Mouse (Mus musculus) thymus, adult 18-20 months (tissue): ENCODE data around the gene Lama2.

ENCODE experiments used
- DNase-seq, 2 experiments: peaks; one replicate each; pipeline ENCODE4 v3.0.0; 2022; ENCODE audit warnings: mixed read lengths in 2 of 2

Lama2 gene

DNA sequence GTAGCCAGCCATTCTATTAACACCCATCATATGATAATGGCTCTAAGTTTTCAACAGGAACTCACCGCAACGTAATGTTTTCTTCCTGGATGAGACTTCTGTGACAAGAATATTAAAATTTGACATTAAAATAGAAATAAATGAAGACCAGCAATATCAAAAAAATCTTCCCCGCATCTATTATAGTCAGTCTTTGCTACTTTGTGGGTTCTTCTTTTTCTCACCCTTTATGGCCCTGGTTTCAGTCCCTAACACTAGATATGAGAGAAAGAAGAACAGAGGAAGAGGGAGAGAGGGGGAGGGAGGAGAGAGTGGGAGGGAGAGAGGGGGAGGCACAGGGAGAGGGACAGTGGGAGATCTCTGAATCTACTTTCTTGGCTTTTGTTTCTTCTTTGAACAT is at the start of gene Lama2:
Lama2 (minus strand) TSS at position 101 of the 400 bp plus-strand sequence.
- DNase-seq: no peak

DNA sequence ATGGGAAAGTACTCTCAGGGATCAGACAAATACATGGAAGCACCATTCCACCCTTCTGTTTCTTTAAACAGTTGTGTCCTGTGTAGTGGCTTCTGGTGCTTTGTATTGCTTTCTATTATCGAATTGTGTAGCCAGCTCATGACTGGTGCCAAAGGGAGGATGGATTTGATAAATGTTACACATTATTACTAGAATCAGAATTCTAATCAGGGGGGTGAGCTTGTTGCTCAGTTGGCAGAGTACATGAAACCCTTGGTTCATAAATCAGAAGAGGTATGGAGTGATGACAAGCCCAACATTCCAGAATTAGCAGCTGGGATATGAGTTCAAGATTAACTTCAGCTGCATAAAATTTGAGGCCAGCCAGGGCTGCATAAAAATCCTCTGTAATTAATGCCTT is 44.8 kb upstream of the Lama2 start:
- no peak for DNase-seq

DNA sequence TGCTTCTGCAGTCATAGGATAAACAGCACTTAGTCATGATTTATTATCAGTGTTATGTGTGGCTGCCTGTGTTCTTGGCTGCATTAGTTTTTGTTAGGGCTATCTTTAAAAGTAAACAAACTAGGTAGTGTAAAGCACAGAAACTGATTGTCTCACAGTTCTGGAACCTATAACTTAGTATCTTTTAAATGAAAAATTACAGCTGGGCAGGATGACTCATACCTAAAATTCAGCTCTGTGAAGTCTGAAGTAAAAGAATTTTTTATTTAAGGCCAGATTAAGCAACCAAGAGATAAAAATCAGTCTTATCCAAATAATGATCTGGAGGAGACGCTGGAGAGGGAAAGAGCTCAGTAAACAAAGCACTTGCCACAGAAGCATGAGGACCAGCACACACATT is 43.8 kb upstream of the Lama2 start:
- DNase-seq: no peak

DNA sequence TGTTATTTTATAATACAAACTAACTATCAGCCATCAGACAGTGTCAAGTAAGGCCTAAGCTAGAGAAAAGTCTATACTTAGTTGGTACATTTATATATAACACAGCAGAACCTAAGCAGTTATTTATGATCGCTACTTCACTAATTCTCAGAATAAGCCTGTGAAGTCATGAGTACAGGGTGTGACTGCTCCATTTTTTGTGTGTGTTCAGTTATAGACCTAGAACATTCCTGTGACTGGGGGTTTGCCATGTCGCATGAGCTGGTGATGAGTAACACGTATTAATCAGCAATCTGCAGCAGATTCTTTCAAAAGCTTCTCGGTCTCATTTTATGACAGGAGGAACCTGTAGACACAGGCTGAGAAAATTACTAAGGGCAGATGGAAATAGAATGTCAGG is 34.6 kb upstream of the Lama2 start:
- no peak for DNase-seq

DNA sequence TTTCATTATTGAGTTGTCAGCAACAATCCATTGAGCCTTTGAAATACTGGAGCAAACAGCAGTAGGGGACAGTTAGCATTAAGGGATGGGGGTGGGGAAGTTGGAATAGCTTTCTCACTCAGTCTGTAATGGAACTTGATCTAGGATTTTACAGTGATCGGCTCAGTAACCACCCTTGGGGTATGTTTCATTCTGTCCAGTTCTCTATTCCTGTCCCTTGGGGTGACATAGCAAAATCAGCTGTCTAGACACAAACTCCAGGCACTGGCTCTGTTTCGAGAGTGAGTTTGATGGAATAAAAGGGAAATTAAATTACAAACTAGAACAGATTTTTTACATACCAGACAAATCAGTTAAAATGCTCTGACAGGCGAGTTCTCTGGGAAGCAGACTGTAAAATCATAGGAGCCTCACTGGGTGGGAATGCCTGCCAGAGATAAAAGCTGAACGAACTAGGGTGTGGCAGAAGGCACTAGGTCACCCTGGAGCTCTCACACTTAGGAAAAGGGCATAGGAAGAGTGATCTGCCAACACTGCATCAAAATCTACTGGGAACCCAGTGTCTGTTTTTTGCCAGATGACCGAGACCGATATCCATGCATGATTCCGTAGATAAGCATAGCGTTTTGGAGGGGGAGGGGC is 33.3 kb upstream of the Lama2 start:
- no peak for DNase-seq

DNA sequence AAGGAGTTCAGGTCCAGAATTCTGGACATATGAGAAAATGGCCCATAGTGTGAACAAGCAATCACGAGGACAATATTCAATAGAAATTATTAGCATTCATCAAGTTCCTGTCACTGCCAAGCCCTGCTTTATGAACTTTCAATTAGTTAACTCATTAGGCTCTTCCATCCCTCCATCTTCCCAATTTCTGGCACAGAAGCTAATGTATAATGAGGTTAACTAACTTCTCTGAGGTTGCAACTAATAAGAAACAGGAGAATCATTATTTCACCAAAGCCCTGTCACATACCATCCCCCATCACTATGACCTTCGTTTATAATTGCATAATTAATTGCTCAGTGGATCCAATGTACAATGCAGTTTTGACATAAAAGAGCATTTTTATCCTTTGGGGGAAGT is 16.2 kb upstream of the Lama2 start:
- DNase-seq: no peak

DNA sequence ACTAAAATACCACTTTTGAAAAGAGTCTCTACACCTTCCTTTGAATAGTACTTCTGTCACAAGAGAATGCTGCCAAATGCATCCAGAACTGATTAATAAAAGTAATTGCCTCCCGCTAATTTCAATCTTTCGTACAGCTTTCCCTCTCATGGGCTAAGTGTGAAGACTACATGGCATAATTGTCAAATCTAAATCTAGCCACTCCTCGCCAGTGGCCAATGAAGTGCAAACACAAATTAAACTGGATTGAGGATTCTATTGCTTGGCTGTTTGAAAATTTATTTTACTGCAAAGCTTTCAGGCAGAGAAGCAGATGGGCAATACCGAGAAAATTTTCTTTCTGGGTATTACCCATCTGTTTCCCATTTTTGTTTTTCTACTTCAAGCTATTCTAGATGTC is 11.4 kb upstream of the Lama2 start:
- DNase-seq: no peak

DNA sequence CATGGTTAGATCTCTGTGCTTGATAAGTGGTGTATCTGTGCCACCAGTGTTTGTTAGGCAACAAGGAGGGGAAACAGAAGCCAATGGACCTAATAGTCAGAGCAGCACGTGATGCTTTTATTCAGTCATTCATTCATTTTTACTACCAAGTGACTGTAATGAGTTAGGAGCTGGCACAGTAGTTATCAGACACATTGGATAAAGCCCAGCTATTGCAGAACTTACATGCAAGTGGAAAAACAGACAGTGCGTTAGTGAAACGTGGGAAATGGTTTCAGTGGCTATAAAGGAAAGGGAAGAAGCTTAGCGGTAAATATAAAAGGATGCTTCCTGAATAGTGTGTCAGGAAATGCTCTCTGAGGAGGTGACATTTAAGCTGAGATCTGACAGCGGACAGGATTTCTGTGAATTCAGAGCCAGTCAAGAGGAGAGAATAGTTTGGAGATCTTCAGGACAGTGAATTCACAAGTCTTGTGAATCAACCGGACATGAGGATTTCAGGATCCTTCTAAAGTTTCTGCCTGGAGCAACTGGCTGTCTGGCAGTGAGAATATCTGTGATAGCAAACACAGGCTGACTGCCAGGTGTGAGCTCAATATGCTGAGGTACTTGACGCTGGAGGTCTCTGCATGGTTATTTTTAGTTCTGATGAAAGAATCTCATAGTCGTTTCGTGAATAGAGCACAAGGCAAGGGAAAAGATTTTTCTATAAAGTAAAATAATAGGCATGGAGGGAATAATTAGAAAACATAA is 2.3 kb upstream of the Lama2 start:
- no peak for DNase-seq

DNA sequence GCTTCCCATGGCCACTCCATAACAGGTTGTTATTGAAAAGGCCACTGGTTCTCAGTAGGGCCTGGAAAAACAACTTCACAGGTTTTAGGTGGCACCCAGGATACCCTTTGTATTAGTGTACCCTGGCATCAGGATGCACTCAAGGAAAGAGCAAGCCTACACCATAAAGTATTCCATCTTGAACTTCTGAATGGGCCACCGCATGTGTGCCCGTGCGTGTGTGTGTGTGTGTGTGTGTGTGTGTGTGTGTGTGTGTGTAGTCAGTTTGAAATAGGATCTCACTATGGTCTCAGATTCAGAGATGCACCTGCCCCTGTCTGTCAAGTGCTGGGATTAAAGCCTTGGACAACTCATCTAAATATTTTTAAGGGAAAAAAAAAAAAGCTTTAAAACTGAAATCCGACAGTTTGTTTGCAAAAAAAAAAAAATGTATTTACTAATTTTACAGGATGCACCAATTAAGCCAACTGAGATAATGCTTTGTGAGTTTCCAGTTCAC is 2.0 kb downstream of the Lama2 start:
- DNase-seq: no peak

DNA sequence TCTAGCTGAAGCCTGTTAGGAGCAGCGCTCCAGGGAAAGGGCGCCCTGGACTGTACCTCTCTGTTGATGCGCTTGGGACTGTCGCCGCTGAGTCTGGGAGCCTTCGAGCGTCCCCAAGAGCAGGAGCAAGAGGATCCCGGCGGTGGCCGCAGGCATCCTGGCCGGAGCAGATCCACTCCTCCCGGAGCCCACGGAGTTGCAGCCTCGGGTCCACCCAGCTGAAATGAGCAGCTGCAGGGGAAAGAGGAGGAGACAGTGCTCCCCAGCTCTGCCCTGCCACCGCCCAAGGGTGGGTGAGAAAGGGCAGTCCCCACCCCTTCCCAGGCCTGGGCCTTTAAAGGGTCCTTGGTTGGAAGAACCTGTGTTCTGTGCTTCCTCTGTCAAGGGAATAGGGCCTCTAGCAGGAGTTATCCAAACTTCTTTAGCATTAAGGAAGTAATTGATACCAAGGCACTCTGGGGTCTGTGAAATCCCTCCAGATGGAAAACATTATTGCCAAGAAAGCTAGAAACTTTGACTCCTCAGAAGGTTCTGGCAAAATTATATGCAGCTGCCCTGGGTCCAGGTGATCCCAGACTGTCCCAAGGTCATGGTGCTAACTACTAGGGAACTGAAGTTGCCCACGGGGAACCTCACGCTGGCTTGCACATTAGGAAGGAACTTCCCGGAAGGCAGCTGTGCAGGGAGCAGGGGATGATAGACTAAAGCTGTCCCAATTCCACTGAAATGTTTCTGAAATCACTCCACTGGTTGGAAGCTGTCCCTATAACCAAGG is 2.7 kb downstream of the Lama2 start:
- no peak for DNase-seq

DNA sequence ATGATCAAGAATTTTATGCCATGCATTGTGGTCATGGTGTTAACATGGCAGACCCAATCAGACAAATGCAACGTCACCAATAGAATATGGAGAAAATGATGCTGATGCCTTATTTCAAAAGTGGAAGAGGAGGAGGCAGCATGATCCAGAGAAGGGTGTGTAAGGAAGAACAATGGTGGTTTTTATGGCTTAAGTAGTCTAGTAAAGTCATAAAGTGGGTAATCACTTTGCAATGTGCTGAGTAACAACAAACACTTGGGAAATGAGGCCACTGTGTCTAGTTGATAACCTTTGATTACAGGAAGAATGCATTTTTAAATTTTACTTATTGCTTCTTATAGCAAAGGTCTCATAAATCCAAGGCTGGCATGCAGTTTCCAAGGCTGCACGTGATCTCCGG is 23.9 kb downstream of the Lama2 start:
- DNase-seq: no peak

DNA sequence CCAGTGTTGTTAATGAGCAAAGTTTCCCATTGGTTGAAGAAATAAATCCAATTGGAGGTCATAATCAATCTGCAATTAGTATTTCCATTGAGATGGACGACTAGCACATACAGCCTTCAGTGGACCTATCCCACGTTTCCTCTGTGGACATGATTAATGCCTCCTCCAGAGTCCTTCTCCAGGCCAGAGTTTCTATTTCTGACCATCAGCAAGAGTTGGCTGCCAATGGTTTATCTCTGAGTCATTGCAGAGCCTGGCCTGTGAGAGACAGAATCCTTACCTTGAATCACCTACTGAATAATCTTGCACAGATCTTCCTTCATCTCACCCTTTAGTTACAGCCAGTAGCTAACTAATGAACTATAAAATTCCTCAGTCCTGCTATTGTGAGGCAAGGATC is 86.3 kb downstream of the Lama2 start:
- DNase-seq: no peak

DNA sequence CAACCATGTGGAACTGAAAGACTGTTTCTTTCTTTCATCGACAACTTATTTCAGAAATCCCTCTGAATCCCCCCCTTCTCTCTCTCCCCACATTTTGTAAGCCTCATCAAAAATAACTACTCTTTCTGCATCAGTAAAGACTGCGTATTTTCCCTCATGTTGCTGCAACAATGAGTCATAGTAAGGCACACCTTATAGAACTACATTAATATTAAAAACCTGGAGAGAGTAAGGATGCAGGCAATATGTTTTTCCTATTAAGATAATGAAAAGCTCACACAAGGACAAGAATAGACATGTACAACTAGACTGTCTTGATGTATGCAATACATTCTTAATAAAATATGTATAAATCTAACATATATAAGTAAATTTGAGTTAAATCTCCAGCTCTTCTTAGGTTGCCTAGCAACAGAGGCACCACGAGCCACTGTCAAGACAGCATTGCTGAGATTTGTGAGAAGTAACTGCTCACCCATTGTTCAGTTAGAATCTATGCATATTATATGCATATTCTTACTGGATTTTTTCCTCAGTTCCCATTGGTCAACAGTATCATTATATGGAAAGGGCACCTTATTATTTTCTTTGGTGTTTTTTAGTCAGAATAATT is 110.6 kb downstream of the Lama2 start:
- DNase-seq: no peak

DNA sequence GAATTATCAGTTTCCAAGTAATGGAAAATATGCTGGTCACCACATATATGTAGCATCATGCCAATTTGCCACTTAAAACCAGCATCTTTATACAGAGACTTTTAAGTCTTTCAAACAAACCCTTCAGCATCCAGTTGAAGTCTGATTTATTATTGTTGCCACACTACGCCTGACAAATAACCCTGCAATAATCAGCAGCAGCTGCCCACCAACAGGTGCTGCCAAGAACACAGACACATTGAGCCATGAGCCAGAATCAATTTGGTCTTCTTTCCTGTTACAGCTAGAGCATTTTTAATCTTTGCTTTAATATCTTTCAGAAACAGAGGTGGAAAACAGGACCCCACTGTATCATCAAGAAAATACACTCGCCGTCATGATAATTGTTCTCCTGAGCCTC is 118.7 kb downstream of the Lama2 start:
- DNase-seq: no peak

DNA sequence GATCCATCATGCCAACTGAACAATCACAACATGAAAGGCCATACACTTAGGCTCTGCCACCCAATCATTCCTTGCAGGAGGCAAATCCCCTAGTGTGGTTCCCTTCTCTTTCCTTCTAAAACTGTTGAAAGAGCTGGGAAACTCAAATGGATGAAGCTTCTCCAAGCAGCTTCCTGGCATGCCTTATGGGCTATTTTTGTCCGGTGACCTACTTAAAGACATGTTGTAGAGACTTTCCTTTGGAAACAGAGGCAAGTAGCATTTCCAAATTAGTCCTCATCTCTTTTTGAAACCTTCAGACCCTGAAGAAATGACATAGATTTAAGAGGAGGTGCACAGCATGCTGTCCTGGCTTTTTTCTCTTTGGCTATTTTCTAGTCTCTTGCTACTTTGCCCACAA is 131.1 kb downstream of the Lama2 start:
- DNase-seq: no peak

DNA sequence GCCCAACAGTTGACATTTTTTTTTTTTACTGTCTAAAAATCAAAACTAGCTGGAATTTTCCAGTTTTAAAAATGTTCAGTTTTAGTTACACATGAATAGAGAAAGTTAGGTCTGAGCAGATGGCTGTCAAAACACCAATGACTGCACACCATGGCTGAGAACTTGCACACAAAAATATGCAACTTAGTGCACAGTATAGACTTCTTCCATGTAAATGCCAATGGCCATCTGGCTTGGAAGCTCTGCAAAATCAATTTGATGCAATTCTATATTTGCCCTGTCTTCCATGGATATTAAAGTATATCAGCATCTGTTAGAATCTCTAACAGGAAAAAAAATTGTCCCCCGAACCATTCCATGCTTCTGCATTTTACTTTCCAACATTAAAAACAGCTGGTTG is 135.5 kb downstream of the Lama2 start:
- no peak for DNase-seq

DNA sequence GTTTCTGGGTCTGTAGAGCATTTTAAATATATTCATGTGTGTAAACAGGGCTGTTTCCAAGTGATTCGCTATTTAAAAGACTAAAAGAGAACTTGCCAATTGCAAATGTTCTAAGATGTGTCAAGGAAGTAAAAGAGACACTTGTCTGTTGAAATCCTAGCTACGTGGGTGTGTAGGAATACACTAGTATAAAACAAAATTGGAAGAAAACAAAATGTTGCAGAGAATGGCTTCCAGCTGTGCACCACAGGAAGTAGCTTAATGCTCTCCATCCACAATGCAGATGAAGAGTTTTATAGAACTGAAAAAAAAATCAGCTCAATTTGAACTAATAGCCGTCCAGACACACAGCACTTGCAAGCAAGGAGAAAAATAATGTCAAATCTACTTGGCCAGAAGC is 144.0 kb downstream of the Lama2 start:
- DNase-seq: no peak

DNA sequence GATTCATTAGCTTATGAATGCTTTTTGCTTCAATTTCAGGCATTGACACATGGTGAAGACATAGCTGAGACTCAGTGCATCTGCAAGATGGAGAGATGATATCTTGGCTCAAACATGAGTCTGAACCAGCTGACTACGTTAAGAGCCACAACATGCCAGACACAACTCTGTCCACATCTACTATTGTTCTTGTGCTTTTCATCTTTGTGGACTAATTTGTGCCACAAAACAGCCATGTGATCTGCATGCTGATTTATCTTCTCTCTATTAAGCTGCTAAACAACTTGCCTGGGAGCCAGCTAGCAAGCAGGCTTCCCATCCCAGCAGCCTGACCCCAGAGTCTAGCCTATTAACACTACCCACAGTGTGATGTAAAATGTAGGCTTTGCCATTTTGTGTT is 151.3 kb downstream of the Lama2 start:
- no peak for DNase-seq

DNA sequence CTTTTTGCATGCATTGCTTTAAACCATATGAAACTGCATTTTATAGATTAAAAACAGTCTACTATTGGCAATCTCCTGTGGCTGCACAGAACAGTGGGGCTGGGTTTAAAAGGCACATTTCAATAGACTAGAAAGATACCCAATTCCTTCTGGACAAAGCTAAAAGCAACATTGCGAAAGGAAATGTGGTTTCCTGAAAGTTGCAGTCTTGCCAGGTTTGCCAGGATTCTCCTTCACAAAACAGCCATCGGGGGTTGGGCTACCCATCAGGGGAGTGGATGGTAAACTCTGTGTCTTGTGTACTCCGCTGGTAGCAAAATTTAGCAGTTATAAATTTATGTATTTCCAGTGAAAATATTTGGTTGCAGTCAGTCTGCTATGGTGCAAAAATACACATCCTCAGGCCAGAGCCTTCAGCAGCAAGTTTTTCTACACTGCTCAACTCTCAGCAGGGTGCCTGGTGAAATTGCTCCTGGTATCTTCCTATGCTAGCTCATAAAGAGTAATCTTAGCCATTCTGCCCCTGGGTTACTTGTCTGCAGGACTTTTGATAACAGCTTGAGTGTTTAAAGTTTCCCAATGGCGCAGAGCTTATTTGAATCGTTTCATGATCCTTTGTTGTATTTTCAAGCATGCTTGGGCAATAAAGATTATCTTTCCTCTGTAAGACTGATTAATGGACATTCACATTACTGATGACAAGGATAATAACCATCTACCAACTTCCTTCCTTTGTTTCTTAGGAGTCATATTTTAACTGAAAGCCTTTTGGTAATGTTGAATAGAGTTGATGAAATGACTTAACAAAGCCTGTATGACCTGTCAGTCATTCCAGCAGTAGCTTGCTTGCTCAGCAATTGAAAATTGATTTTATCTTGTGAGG is 205.7 kb downstream of the Lama2 start:
- DNase-seq: no peak

DNA sequence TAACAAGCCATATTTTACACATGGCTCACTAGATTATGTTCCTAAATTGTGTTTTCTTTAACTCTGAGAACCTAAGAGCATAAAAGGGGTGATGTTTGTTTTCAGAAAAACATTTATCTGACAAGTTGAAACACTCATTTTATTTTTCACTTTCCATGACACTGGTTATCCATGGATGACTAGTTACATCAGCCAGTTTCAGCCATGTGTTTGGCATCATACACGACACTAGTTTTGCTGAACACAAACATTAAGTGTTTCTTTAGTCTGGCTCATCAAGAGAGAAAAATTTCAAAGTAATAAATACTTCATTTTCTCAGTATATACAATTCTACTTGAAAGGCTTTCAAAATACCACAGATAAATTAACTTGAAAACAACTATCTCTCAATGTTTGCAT is 228.8 kb downstream of the Lama2 start:
- no peak for DNase-seq

DNA sequence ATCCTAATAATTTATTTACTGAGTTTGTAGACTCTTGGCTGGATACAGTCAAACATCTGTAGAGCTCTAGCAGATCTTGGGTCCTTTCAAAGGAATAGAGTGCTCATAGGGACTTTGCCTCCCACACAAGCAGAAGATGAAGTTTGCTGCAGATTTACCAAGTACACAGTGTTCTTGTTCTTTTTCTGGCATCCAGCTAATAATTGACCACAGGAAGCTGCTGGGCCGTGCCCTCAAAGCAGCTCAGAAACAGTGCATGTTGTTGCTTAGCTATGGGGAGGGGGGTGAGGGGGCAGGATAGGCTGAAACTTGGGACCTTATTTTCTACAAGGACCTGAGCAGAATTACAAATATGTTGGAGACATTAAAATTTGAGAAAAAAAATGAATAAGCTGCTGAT is 232.0 kb downstream of the Lama2 start:
- no peak for DNase-seq

DNA sequence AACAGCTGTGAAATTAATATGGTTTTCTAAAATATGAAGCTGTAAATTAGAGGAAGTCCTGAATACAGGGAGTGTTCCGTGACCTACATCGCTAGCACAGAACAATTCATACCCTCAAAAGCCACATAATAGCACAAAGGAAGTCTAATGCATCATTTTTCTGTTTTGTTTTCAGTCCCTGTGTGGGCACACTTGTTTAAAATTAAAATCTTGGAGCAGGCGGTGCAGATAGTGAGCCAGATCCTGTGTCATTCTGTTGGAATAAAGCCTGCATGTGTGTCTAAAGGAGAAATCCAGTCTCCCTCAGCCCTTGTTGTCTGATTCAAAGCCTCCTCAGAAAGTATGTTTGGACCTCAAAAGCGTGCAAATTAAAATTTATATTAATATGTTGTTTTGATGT is 234.9 kb downstream of the Lama2 start:
- DNase-seq: no peak
